Mouse (Mus musculus): ENCODE results near the gene Fam71e1. TPM values are rescaled to one million over a fixed set of nuclear protein-coding genes. Genes with fewer than 3 reads are reported as not detected.
A peak's percentile ranks its signal among the peaks of the same experiment; 100 is the strongest.

Gene Fam71e1
- polyA plus RNA-seq, 2 experiments, result 1.5 to 1.6 TPM

GRCm38 (mm10) chr7:44497361-44498055 is 1.1 kb downstream of the Fam71e1 start:
- no peaks in the 10 kb centered on the region for H3K9me3 ChIP-seq (ENCODE audit: control insufficient read depth, low read length)
- TF ChIP-seq CTCF (IDR thresholded peaks at IDR 0.05; ENCODE audit: low read depth) (no peak), EP300 (IDR thresholded peaks at IDR 0.05; ENCODE audit: low read depth) (no peak)
- peak overlapping the region; percentile 79 for H3K4me2 ChIP-seq (ENCODE audit: low read depth)
- peak overlapping the region in 1 of 2 experiments; percentile 69; a peak in 2 of 4 replicates for H3K4me3 ChIP-seq (ENCODE audit: insufficient read depth in 1 of 2, low read depth in 2 of 2, low read length in 2 of 2)
- ATAC-seq (ENCODE audit: insufficient read depth) (no peak), DNase-seq (ENCODE audit: low read depth in 3 of 3, low spot score in 3 of 3) (no peak)
- H3K36me3 ChIP-seq (replicated peaks; ENCODE audit: control insufficient read depth, insufficient read depth, low read depth), result peaks cover 3% of the 10 kb centered on the region; the same call in 1 of the 2 replicates
- no peaks in the 10 kb centered on the region for H3K27me3 ChIP-seq (ENCODE audit: control insufficient read depth, insufficient read depth, low read length)
- 78% methylated on average over 10 of the region's 10 CpGs for WGBS (ENCODE audit: insufficient replicate concordance)
- peaks cover 22 to 32% of the 10 kb centered on the region in 2 experiments for H3K4me1 ChIP-seq (replicated peaks; ENCODE audit: control insufficient read depth in 2 of 2, insufficient read depth in 2 of 2, low read length in 1 of 2)
- peak overlapping the region; percentile 11 for H3K27ac ChIP-seq
- no peak overlapping the region; the same call in 1 of the 2 replicates for H3K9ac ChIP-seq (replicated peaks)

DNA sequence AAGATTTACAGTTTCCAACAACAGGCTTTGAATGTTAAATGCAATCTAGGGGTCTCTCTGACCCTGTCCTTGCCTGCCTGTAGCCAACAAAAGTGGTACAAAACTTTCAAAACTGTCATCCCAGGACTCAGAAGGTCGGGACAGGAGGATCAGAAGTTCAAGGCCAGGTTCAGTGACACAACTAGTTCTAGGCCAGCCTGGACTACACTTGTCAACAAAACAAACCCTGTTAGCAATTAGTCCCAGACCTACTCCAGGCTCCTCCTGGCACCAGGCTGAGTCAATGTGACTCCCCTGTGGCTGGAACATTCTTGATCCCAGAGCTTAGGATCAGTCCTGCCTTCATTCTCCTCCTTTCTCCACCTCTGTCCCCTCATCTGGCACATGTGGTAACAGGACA is 2.5 kb downstream of the Fam71e1 start:
- no peaks in the 10 kb centered on the region for H3K27me3 ChIP-seq (ENCODE audit: control insufficient read depth, insufficient read depth, low read length)
- no peak overlapping the region for H3K27ac ChIP-seq
- H3K9ac ChIP-seq (replicated peaks), result no peak overlapping the region
- no peaks in the 10 kb centered on the region for H3K9me3 ChIP-seq (ENCODE audit: control insufficient read depth, low read length)
- WGBS (ENCODE audit: insufficient replicate concordance), result 48% methylated on average over 1 of the region's 1 CpGs
- H3K4me2 ChIP-seq (ENCODE audit: low read depth), result no peak overlapping the region
- H3K4me1 ChIP-seq (replicated peaks; ENCODE audit: control insufficient read depth in 2 of 2, insufficient read depth in 2 of 2, low read length in 1 of 2), result peaks cover 22 to 32% of the 10 kb centered on the region in 2 experiments
- no peak overlapping the region for H3K4me3 ChIP-seq (ENCODE audit: insufficient read depth in 1 of 2, low read depth in 2 of 2, low read length in 2 of 2)
- DNase-seq (ENCODE audit: low read depth in 3 of 3, low spot score in 3 of 3) (no peak), ATAC-seq (ENCODE audit: insufficient read depth) (no peak)
- no peaks in the 10 kb centered on the region; the same call in 1 of the 2 replicates for H3K36me3 ChIP-seq (replicated peaks; ENCODE audit: control insufficient read depth, insufficient read depth, low read depth)
- no peak for TF ChIP-seq CTCF (IDR thresholded peaks at IDR 0.05; ENCODE audit: low read depth)
- no peak for TF ChIP-seq EP300 (IDR thresholded peaks at IDR 0.05; ENCODE audit: low read depth)

GRCm38 (mm10) chr7:44500046-44500445 is 3.7 kb downstream of the Fam71e1 start:
- Histone ChIP-seq H3K27me3 (ENCODE audit: control insufficient read depth, insufficient read depth, low read length) (no peaks in the 10 kb centered on the region), H3K4me1 (replicated peaks; ENCODE audit: control insufficient read depth in 2 of 2, insufficient read depth in 2 of 2, low read length in 1 of 2) (peaks cover 16 to 27% of the 10 kb centered on the region in 2 experiments), H3K36me3 (replicated peaks; ENCODE audit: control insufficient read depth, insufficient read depth, low read depth) (no peaks in the 10 kb centered on the region), H3K27ac (no peak overlapping the region), H3K9me3 (ENCODE audit: control insufficient read depth, low read length) (no peaks in the 10 kb centered on the region), H3K4me3 (ENCODE audit: insufficient read depth in 1 of 2, low read depth in 2 of 2, low read length in 2 of 2) (no peak overlapping the region), H3K9ac (replicated peaks) (no peak overlapping the region), H3K4me2 (ENCODE audit: low read depth) (no peak overlapping the region)
- no peak for DNase-seq (ENCODE audit: low read depth in 3 of 3, low spot score in 3 of 3)
- 55% methylated on average over 20 of the region's 20 CpGs for WGBS (ENCODE audit: insufficient replicate concordance)
- TF ChIP-seq CTCF (IDR thresholded peaks at IDR 0.05; ENCODE audit: low read depth) (no peak), EP300 (IDR thresholded peaks at IDR 0.05; ENCODE audit: low read depth) (no peak)
- ATAC-seq (ENCODE audit: insufficient read depth), result no peak

GRCm38 (mm10) chr7:44501563-44502115 is 5.3 kb downstream of the Fam71e1 start:
- Histone ChIP-seq H3K9me3 (ENCODE audit: control insufficient read depth, low read length) (no peaks in the 10 kb centered on the region), H3K4me1 (replicated peaks; ENCODE audit: control insufficient read depth in 2 of 2, insufficient read depth in 2 of 2, low read length in 1 of 2) (peaks cover 9 to 19% of the 10 kb centered on the region in 2 experiments), H3K27me3 (ENCODE audit: control insufficient read depth, insufficient read depth, low read length) (no peaks in the 10 kb centered on the region), H3K36me3 (replicated peaks; ENCODE audit: control insufficient read depth, insufficient read depth, low read depth) (no peaks in the 10 kb centered on the region), H3K4me2 (ENCODE audit: low read depth) (no peak overlapping the region), H3K27ac (no peak overlapping the region), H3K4me3 (ENCODE audit: insufficient read depth in 1 of 2, low read depth in 2 of 2, low read length in 2 of 2) (no peak overlapping the region), H3K9ac (replicated peaks) (no peak overlapping the region)
- DNase-seq (ENCODE audit: low read depth in 3 of 3, low spot score in 3 of 3) (peak; percentile 43 to 54 (median 46)), ATAC-seq (ENCODE audit: insufficient read depth) (no peak)
- WGBS (ENCODE audit: insufficient replicate concordance), result 26% methylated on average over 5 of the region's 5 CpGs
- TF ChIP-seq CTCF (IDR thresholded peaks at IDR 0.05; ENCODE audit: low read depth) (peak; percentile 89), EP300 (IDR thresholded peaks at IDR 0.05; ENCODE audit: low read depth) (no peak)

GRCm38 (mm10) chr7:44507491-44507890 is 11.1 kb downstream of the Fam71e1 start:
- Histone ChIP-seq H3K9ac (replicated peaks) (no peak overlapping the region), H3K27me3 (ENCODE audit: control insufficient read depth, insufficient read depth, low read length) (no peaks in the 10 kb centered on the region), H3K4me1 (replicated peaks; ENCODE audit: control insufficient read depth in 2 of 2, insufficient read depth in 2 of 2, low read length in 1 of 2) (no peaks in the 10 kb centered on the region), H3K27ac (no peak overlapping the region), H3K9me3 (ENCODE audit: control insufficient read depth, low read length) (no peaks in the 10 kb centered on the region), H3K4me3 (ENCODE audit: insufficient read depth in 1 of 2, low read depth in 2 of 2, low read length in 2 of 2) (no peak overlapping the region), H3K4me2 (ENCODE audit: low read depth) (no peak overlapping the region), H3K36me3 (replicated peaks; ENCODE audit: control insufficient read depth, insufficient read depth, low read depth) (no peaks in the 10 kb centered on the region)
- no peak for ATAC-seq (ENCODE audit: insufficient read depth)
- DNase-seq (ENCODE audit: low read depth in 3 of 3, low spot score in 3 of 3), result no peak
- TF ChIP-seq CTCF (IDR thresholded peaks at IDR 0.05; ENCODE audit: low read depth) (no peak), EP300 (IDR thresholded peaks at IDR 0.05; ENCODE audit: low read depth) (no peak)
